11 mouse cellular contexts compared by ENCODE assay signal in the genomic region with DNA sequence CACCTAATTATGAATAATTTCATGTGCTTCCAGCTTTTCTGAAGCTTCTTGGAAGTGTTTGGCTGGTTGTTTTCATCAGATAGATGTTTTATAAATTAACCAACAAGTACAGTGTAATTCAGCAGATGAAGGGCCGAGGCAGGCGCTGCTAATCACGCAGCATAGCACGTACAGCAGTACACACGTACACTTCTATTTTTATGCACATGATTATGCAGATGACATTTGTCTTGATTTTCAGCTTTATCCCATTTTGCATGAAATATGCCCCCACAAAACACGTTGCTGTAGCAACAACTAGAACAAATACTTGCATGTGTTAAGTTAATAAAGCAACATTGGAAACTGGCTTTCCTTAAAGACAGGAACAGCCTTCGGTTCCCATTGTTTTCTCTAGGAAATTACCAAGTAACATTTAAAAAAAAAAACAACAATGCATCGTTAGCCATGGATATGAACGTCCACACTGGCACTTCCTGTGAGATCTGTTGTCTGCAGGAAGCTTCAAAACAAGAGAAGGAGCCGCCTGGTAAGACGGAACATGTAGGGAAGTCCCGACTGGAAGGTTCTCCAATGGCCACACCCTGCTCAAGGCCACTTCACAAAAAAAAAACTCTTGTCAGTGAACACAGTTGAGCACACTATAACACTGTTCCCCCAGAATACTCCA.
DNase-seq lines count a peak whose midpoint lies in the region; ATAC-seq and TF ChIP-seq lines count a peak whose summit lies in the region.
"Had no signal": no experiment of that assay in that cellular context is flagged by ENCODE, and none has a peak within 500 bp of the region (broad histone marks: within the 10 kb centered on the region; RNA-seq: fewer than 3 reads in every experiment).

No protein-coding gene starts in this region.

- no peaks in the 10 kb centered on the region for H3K4me1 ChIP-seq in kidney, postnatal 0 days (replicated peaks; ENCODE audit: insufficient read depth, low read length)
- no peaks in the 10 kb centered on the region for H3K4me1 ChIP-seq in kidney, embryonic 14.5 days (ENCODE audit: control insufficient read depth, insufficient read depth, low read length)
- H3K4me1 ChIP-seq in midbrain, postnatal 0 days (ENCODE audit: insufficient read depth, low read length): no peaks in the 10 kb centered on the region

- no peak overlapping the region for H3K9ac ChIP-seq in kidney, postnatal 0 days (ENCODE audit: low read depth, low read length)
- no peak overlapping the region for H3K9ac ChIP-seq in kidney, embryonic 14.5 days (ENCODE audit: low read depth, low read length)
- no peak overlapping the region for H3K9ac ChIP-seq in midbrain, postnatal 0 days (replicated peaks; ENCODE audit: low read length, poor library complexity, severe bottlenecking)

- no peak for TF ChIP-seq CTCF in kidney, postnatal 0 days (IDR thresholded peaks at IDR 0.05; ENCODE audit: low read depth)
- no peak for TF ChIP-seq CTCF in midbrain, postnatal 0 days (IDR thresholded peaks at IDR 0.05)

- H3K9me3 ChIP-seq in kidney, postnatal 0 days (replicated peaks; ENCODE audit: low read length): no peaks in the 10 kb centered on the region
- no peaks in the 10 kb centered on the region for H3K9me3 ChIP-seq in kidney, embryonic 14.5 days (ENCODE audit: control insufficient read depth, low read length)
- no peaks in the 10 kb centered on the region for H3K9me3 ChIP-seq in midbrain, postnatal 0 days (ENCODE audit: low read length)

- 70% methylated on average over 12 of the region's 12 CpGs for WGBS in kidney, postnatal 0 days
- 75% methylated on average over 12 of the region's 12 CpGs for WGBS in kidney, embryonic 14.5 days
- WGBS in midbrain, postnatal 0 days: 61% methylated on average over 12 of the region's 12 CpGs

- peak; percentile 34; the same call in 1 of the 2 replicates for ATAC-seq in frontal cortex, adult (ENCODE audit: low TSS enrichment)
- ATAC-seq in kidney, postnatal 0 days (replicated peaks; ENCODE audit: low FRiP score, low read depth): no peak
- no peak for ATAC-seq in kidney, embryonic 14.5 days (ENCODE audit: low FRiP score, low TSS enrichment)
- ATAC-seq in midbrain, postnatal 0 days (ENCODE audit: low FRiP score): no peak
- ATAC-seq: forebrain, embryonic 14.5 days had no signal

- no peaks in the 10 kb centered on the region for H3K27me3 ChIP-seq in kidney, postnatal 0 days (ENCODE audit: insufficient read depth, low read length)
- H3K27me3 ChIP-seq in kidney, embryonic 14.5 days (ENCODE audit: control insufficient read depth, insufficient read depth, low read length): no peaks in the 10 kb centered on the region
- H3K27me3 ChIP-seq in midbrain, postnatal 0 days (ENCODE audit: insufficient read depth, low read length): no peaks in the 10 kb centered on the region

- peaks cover 47% of the 10 kb centered on the region for H3K36me3 ChIP-seq in kidney, postnatal 0 days (ENCODE audit: insufficient read depth, low read length)
- peaks cover 67% of the 10 kb centered on the region for H3K36me3 ChIP-seq in kidney, embryonic 14.5 days (ENCODE audit: control insufficient read depth, insufficient read depth, low read length)
- peaks cover 29% of the 10 kb centered on the region for H3K36me3 ChIP-seq in midbrain, postnatal 0 days (ENCODE audit: insufficient read depth, low read length)

- H3K4me3 ChIP-seq in kidney, postnatal 0 days (replicated peaks; ENCODE audit: low read depth, low read length): no peak overlapping the region
- no peak overlapping the region for H3K4me3 ChIP-seq in kidney, embryonic 14.5 days (ENCODE audit: low read length)
- H3K4me3 ChIP-seq in midbrain, postnatal 0 days (ENCODE audit: low read depth, low read length): no peak overlapping the region

- DNase-seq in frontal cortex, postnatal 10 days (ENCODE audit: low spot score in 2 of 2): no peak
- peak; percentile 35 for DNase-seq in kidney, postnatal 0 days (ENCODE audit: low spot score)
- DNase-seq in right cerebral cortex, adult 2 months (ENCODE audit: low spot score in 2 of 2): peak; percentile 12 to 26
- no peak for DNase-seq in right cerebral cortex, postnatal 14 days
- no peak for DNase-seq in B cell, adult 2 months
- no peak for DNase-seq in midbrain, postnatal 0 days (ENCODE audit: low spot score)
- DNase-seq: cerebellum, adult 11 months had no signal

- H3K4me2 ChIP-seq in kidney, postnatal 0 days (ENCODE audit: low read length): no peak overlapping the region
- no peak overlapping the region for H3K4me2 ChIP-seq in kidney, embryonic 14.5 days (replicated peaks; ENCODE audit: low read depth, low read length)
- H3K4me2 ChIP-seq in midbrain, postnatal 0 days (ENCODE audit: low read depth, low read length, poor library complexity, severe bottlenecking): no peak overlapping the region
- H3K4me2 ChIP-seq: liver, embryonic 11.5 days had no signal

- H3K27ac ChIP-seq in kidney, postnatal 0 days: no peak overlapping the region
- no peak overlapping the region for H3K27ac ChIP-seq in kidney, embryonic 14.5 days (ENCODE audit: low read depth, low read length)
- no peak overlapping the region; the same call in 1 of the 2 replicates for H3K27ac ChIP-seq in midbrain, postnatal 0 days (ENCODE audit: low read depth, low read length)

Comparison
In these comparisons a context has a peak if more than half of its experiments do, and no peak if none do; other contexts are left out.
1. DNase-seq: peak in kidney, postnatal 0 days (single experiment) and right cerebral cortex, adult 2 months (2 of 2); none in frontal cortex, postnatal 10 days (0 of 2), right cerebral cortex, postnatal 14 days (single experiment), B cell, adult 2 months (0 of 2) and midbrain, postnatal 0 days (single experiment).